Mouse (Mus musculus): ENCODE data around the gene Xrcc5.
A peak's percentile ranks its signal among the peaks of the same experiment; 100 is the strongest.

Xrcc5 gene

DNA sequence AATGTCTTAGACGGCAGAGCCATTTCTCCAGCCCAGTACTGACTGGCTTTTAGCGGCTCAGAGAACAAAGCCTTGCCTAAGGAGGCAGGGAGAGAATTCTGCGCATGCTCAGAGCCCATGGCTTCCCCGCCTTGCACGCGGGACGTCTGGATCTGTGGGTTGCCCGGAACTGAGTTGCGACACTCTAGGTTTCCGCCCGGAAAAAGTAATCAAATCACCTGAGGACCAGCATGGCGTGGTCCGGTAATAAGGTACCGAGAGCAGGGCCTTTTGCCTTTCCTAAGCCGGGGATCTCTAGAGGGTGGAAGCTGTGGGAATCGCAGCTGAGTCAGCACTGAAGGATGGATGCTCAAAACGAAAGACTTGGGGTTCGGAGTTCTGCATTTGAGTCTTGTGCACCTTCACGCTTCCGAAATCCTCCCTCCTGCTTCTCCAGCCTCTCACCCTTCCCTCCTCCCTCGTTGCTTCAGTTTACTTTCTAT lies at the start of gene Xrcc5:
Gene Xrcc5, plus strand, starts transcription at position 105 of the 482 bp plus-strand sequence.
- peak; percentile 91 to 93 for DNase-seq

DNA sequence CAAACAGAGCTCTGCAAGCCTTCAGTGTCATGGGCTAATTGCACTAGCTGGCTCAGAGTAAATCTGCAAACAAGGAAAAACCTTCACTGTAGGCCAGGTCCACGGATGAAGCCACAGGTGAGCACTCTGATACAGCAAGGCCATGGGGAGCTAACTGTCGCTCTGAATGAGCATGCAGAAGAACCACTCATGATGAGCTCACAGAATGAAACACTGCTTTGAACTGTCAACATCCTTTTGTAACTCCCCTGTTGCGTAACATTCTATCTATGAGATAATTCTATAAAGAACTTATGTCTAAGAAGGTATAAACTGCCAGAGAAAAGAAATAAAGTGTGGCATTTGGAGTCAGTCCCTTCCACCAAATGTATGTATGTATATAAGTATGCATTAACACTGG lies 44.1 kb upstream of the Xrcc5 start:
- DNase-seq, result no peak

DNA sequence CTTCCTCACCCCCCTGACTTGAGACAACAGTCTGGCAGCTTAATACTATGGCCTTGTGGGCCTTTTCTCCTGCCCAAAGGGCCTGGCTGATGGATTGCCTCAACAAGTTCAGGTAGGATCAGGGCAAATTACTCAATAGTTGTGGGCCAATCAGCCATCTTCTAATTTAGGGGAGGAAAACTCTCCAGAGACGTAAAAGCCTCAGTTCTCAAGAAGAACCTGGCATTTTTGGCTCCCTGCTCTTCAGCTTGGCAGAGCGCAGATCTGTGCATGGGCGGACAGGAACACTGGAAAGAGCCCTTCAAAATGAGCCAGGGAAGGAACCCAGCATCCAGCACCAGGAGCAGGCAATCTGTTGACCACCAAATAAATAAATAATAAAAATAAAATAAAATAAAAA lies 29.1 kb upstream of the Xrcc5 start:
- no peak for DNase-seq

DNA sequence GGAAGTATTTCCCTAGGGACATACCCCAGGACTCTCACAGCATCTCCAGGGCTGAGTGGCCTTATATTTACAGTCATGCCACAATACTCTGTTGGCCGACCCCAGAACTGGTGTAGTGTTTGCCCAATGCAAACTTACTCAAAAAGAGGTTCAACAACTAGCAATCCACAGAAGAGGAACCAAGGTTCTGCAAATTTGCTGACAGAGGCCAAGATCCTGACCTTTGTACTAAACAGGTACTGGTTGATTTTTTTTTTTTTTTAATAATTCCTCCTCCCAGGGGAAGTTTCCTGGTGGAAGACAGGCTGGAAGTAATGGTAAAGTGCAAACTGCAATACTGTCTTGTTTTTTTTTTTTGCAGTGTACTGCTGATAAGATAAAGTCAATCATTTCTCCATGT lies 24.6 kb upstream of the Xrcc5 start:
- DNase-seq, result no peak

DNA sequence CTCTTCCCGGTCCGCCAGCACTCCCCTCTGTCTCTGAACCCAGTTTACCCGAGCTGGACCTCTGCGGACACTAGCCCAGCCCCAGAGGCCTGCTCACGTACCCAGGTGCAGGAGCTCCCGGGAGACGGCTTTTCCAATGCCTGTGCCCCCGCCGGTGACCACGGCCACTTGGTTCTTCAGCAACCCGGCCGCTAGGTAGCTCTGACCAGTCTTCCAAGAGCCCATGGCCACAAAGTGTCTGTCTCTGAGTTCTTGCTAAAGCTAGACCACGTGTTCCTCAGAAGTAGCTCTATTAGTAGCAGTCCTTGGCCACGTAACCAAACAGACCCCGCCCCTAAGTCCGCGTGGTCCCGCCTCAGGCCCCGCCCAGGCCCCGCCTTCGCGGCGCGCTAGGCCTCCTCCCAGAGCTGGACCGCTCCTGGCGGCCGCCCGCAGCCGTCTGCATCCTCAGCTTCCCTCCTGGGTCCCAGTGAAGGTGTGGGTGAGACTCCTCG lies 23.2 kb upstream of the Xrcc5 start, which contains the start of the genes Pecr and Tmem169:
Gene Pecr, minus strand, starts transcription at position 323 of the 494 bp plus-strand sequence.
Gene Tmem169, plus strand, starts transcription at position 378 of the 494 bp plus-strand sequence.
- peak; percentile 94 to 95 for DNase-seq

DNA sequence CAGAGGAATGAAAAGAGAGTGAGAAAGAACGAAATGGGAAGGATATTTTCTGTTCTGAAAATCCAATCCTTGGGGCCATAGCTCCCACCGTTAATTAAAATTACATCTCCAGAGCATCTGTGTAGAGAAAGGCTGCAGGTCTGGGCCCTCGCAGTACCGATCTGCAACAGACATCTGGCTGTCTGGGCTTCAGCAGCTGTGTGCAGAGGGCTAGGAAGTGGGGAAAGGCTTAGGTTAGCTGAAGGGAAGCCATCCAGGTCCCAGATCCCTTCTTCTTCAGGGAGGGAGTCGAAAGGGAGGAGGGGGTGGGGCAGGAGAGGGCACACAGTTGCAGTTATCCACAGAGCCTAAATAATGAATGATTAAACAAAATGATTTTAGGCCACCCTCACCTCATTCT lies 22.7 kb upstream of the Xrcc5 start:
- no peak for DNase-seq

DNA sequence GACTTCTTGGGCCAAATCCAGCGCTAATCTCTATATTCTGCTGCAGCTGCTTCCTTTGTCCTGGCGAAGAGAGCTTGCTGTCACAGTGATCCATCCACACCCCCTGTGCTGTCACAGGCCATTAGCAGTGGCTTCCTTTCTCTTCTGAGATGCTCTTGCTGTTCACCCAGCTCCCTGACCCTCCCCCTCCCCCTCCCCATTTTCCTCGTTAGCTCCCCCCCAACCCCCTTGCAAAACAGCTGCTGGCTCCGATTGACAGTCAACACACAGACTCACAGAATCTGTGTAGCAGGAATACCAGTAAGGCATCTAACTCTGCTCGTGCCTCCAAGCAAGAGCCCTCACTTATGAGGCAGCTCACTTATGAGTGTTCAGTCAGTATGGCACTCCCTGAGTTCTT lies 20.3 kb upstream of the Xrcc5 start:
- no peak for DNase-seq

DNA sequence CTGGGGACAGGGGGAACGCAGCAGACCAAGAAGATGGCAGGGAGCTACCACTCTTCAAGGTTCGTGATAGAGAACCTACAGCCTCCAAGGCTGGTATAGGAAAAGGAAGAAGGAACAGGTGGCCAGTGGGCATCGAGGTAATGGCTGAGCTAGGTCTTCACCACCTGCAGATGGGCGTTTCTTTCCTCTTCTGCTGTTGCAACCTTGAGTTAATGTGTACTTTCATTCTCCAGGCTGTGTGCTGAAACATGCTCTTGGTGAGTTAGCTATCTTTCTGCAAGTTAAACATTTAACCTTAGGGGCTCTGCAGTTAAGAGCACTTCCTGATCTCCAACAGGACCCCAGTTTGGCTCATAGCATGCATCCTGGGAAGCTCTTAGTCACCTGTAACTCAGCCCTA lies 19.3 kb upstream of the Xrcc5 start:
- no peak for DNase-seq

DNA sequence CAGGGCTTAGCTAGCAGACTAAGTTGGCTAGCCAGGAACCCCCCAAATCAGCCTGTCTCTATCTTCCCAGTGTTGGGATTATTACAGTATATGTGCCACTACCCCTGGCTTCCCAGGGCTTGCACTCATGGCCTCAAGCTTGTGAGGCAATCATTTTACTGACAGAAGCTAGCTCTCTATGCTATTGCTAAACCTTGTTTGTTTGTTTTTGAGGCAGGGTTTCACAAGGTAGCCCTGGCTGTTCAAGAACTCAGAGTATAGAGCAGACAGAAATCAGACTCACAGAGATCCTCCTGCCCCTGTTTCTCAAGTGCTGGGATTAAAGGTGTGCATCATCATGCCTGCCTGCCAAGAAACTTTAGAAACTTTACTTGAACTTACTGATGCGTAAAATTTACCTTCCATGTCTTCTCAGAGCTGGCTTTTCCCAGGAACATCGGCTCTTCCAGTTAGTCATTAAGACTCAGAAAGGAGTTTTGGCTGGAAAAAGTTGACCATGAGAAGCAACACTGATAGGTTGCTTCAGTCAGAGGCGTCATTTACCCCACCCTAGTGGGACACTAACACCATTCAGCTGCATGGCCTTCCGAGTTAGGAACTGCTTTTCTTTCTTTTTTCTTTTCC lies 18.6 kb upstream of the Xrcc5 start:
- no peak for DNase-seq

DNA sequence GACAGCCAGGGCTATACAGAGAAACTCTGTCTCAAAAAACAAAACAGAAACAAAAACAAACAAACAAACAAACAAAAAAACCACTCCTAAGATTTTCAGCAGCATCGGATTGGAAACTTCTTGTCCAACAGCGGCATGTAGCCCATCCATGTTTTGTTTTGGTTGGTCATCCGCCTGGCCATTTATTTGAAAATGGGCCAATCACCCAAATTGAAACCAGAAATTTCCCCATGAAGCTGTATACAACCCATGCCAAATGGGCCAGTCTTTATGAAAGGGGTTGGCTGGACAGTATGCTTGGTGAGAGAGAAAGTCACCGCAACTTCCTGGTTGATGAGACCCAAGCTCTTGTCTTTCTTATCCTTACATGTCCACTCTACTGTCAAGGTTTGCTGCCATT lies 16.3 kb upstream of the Xrcc5 start:
- DNase-seq, result no peak

DNA sequence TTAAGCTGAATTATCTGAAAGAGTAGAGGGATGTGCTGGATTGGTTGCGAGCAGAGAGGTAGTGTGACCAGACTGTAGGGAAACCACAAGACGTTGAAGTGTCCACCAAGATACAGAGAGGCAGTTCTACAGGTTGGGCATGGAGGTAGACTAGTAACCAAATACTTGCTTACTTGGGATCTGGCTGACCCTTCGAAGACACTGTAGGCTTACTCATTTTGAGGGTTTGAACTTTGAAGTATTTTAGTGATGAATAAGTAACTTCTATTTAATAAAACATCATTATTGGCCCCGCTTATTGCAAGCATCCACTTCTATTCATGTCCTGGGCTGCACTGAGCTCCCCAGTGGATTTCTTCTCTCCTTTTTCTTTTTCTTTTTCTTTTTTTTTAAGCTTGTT lies 15.8 kb upstream of the Xrcc5 start:
- no peak for DNase-seq

DNA sequence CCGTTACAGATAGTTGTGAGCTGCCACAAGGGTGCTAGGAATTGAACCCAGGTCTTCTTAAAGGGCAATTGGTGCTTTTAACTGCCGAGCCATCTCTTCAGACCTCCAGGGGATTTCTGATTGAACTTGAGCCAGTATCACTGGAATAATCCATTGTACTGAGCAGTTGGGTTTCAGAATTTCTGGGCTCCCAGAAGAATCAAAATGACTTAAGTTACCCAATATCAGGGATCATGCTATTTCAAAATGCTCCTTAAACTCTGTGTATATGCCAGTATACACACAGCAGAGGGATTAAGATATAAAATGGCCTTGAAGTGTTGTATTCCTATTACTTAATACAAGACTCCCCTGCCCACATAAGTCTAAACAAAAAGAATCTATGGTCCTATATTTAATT lies 15.3 kb upstream of the Xrcc5 start:
- no peak for DNase-seq

DNA sequence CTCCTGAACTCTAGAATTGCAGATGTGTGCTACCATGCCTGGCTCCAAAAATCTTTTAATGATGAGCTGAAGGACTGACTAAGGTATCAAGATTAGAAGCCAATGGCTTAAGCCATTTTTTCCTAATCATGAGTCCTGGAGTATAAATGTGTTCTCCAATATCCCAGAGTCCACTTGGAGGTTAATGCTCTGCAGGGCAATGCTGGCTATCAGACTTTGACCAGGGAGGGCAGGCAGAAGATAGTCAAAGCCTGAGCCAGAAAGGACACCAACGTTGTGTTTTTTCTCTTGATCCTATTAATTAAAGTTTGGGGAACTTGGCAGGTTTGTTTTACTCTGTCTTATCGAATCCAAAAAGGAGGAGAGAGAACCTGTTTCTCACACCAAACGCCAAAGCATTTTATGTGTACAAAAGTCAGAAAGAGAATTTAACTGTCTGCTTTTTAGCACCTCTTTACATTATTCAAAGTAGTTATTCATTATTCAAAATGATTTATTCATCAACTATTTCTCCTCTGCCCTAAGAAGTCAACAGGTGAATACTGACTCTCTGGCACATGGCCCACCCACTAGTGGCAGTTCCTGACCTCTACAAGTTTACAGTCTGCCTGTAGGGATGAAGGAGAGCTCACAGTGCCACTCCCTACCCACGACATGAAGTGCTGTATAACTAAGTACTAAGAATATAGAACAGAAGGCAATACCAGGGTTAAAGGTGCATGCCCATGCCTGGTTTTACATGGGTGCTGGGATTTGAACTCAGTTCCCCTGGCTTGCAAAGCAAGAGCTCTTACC lies 13.2 kb upstream of the Xrcc5 start:
- DNase-seq, result no peak

DNA sequence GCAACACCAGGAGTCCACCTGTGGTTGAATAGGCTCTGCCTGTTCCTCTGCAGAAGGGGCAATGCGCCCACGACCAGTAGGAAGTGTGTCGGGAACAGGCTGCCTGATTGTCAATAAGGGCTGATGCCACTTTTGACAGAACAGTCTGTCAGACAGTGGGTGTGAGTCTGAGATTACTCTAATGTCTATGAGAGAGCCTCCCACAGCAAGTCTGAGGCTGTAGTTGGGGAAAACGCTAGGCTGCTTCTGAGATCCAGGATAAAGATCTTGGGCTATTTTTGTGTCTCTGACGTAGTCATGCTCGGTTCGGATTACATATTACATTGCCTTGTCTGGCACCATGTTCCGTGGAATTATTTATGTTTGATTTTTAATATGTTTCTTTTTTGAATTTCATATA lies 11.5 kb upstream of the Xrcc5 start:
- no peak for DNase-seq

DNA sequence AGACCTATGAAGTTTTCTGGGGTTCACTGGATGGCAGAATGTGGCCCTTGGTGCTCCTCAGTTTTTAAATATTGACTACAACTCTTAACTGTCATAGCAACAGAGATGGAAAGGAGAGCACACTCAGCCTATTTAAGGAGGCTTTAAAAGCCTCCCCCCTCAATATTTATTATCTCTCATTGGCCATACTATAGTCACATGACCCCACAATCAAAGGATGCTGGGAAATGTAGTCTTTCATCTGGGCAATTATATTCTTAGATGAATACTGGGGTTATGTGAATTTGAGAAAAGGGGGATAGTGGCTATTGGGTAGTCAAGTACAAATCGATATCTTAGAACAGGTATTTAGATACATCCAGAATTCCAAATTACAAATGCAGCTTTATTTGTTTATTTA lies 5.4 kb upstream of the Xrcc5 start:
- no peak for DNase-seq

DNA sequence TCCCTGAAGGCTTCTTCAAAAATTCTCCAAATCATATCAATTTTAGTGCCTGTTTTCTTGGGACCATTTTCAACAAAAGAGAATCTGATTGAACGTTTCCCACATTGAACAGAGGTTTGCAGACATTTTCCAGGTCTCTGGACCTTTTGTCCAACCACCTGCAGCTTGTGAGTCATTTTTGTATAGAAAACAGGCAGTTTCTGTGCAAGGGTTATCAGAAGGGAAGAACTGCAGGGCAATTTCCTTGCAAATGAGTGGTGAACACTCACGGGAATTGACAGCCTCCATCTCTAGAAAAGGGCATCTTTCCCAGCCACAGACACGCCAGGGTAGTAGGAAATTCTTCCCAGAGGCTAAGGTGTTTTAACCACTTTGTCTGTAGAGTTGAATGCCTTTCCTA lies 980 bp upstream of the Xrcc5 start:
- DNase-seq, result no peak

DNA sequence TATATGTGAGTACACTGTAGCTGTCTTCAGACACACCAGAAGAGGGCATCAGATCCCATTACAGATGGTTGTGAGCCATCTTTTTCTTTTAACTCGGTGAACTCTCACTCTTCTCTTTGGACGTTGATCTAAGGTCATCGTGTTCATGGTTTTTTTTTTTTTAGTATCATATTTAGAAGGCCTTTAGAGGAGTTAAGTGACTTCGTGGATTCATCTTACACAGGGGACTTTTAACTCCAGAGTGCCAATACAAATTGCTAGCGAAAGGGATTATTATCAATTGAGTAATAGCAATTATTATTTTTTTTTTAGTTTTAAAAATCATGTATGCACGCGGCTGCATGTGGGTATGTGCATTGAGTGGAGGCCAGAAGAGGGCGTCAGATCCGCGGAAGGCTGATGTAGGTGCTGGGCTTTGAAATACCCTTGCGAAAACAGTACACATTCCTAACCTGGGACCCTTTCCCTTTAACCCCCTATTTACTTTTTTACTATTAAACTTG lies 491 bp upstream of the Xrcc5 start:
- peak; percentile 36 to 54 for DNase-seq

DNA sequence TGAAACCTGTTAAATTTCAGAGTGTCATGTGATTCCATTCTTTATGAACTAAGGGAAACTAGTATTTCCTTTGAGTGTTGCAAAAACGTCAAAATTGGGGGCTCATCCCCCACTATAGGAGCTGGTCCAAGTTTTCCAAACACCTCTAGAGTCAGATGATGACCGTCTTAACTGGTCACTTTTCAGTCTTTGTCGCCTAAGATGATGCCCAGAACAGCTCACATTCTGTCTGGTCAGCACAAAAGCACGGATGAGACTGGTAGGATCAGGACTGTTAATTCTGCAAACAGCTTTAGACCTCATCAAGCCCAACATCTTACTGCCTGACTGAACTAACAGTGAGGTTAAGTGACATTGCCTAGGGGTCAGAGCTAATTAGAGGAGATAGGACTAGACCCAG lies 1.7 kb downstream of the Xrcc5 start:
- DNase-seq, result no peak

DNA sequence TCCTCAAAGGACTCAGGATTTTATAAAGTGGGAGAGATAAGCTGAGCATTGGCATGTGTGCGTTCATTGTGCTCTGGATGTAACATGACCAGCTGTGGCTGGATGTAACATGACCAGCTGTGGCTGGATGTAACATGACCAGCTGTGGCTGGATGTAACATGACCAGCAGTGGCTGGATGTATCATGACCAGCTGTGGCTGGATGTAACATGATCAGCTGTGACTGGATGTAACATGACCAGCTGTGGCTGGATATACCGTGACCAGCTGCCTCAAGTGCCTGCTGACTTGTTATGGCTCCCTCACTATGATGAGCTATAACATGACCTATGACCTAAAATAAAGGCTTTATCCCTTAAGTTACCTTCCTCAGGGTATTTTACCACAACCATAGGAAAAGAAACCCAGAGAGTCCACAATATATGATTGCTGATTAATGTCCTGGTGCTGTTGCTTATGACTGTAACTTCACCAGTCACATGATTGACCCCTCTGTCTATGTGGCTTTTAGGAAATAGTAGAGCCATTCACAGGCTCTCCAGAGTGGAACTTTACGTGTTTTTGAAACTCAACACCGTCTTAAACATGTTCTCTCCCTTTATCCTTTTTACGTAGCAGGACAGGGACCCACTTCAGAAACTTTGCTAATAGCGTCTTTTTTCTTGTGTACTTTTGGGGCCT lies 2.7 kb downstream of the Xrcc5 start:
- no peak for DNase-seq

DNA sequence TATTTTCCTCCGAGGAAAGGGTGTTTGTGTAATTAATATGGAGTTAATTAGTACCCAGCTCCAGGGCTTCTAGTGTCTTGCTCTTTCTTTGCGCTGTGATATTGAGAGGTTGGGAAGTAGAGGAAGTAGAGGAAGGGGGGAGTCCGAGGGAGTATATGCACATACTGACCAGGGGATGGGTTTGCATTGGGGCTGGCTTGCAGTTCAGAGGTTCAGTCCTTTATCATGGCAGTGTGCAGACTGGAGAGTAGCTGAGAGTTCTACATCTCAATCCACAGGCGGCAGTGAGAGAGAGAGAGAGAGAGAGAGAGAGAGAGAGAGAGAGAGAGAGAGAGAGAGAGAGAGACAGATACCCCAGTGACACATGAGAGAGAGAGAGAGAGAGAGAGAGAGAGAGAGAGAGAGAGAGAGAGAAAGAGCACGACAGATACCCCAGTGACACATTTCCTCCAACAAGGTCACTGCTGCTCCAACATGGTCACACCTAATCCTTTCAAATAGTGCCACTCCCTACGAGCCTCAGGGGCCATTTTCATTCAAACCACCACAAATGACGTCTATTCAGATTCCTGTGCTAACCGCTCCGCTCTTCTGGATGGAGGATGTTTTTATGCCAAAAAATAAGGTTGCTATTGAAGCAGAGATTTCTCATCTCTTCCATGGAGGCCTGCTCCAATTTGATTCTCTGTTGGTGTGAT lies 5.6 kb downstream of the Xrcc5 start:
- DNase-seq, result no peak

DNA sequence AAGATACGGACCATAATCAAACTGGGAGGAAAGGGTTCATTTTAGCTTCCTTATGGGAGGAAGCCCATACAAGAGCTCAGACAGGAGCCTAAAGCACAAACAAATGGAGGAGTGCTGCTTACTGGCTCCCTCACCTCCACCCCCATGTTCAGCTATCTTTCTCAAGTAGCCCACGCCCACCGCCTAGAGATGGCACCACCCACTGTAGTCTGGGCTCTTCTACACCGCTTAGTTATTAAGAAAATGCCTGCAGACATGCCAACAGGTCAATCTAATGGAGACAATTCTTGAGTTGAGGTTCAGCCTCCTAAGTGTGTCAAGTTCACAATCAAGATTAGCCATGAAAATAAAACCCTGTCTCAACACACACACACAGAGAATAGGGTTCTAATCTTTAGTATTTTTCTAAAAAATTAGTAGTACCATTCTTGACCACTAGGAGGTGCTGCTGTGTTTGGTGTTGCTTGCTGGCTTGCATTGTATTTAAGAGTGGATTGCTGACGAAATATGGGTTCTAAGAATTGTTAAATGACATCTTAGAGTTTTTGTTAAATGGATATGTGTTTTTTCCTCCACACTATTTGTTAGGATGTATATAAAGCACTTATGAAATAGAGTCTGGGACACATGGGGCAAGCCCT lies 6.3 kb downstream of the Xrcc5 start:
- no peak for DNase-seq

DNA sequence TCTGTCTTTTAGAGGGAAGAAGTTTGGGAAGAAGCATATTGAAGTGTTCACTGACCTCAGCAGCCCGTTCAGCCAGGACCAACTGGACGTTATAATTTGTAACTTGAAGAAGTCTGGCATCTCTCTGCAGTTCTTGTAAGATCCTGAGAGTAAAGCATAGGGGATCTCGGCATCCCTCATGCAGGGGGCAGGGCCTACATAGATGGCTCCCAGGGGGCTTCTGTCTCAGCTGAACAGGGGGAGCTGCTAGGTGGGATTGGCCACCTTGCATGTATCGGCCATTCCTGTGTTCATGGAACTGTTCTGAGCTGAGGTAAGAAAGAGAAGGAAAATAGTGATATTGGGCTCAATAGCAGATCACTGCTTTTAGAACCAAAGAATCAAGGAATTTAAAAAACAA lies 8.2 kb downstream of the Xrcc5 start:
- no peak for DNase-seq

All from lung, postnatal 4 days (tissue).